In the genomic region with DNA sequence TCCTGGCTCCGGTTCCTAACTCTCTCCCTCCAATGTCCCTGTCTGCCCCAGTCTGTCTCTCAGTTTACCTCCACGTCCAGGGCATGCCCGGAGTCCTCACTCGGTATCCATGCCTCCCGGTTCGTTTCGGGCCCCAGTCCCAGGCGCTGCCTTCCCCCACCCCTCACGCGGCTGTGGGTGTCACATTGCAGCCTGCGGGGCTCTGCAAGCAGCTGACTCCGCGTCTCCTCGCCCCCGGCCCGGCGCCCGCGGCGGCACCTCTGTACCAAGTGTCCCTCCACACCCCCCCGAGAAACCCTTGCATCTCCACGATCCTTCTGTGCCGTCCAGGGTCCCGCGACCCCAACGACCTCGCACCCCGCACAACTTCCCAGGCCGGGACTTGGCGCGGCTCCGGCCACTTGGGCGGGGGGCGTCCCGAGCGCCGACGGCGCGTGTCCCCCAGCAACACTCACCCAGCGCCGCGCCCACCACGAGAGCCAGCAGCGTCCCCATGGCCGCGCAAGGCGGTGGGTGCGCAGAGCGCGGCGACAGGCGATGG, we compare ENCODE assay signal across 8 mouse cellular contexts. TPM values are rescaled to one million over a fixed set of nuclear protein-coding genes. Genes with fewer than 3 reads are reported as not detected.
DNase-seq lines count a peak whose midpoint lies in the region; ATAC-seq and TF ChIP-seq lines count a peak whose summit lies in the region.

No protein-coding gene starts in this region.

- peak; percentile 6; the same call in 1 of the 2 replicates for ATAC-seq in heart, embryonic 16.5 days (replicated peaks; ENCODE audit: extremely low read depth, insufficient read depth, low FRiP score)

- no peak for TF ChIP-seq CTCF in spleen, adult 2 months (IDR thresholded peaks at IDR 0.05; ENCODE audit: extremely low read depth, insufficient read depth, insufficient read length, insufficient replicate concordance)

- peaks cover 18% of the 10 kb centered on the region for H3K36me3 ChIP-seq in spleen, adult 2 months (ENCODE audit: control insufficient read depth, insufficient read depth, low read length)
- H3K36me3 ChIP-seq in heart, embryonic 16.5 days (ENCODE audit: control insufficient read depth, insufficient read depth) = peaks cover 23% of the 10 kb centered on the region
- peaks cover 33% of the 10 kb centered on the region for H3K36me3 ChIP-seq in midbrain, embryonic 10.5 days

- H3K27me3 ChIP-seq in spleen, adult 2 months (ENCODE audit: control insufficient read depth, insufficient read depth, low read length) = peaks cover 7% of the 10 kb centered on the region
- H3K27me3 ChIP-seq in heart, embryonic 16.5 days (ENCODE audit: control insufficient read depth, insufficient read depth, low read length) = peaks cover 20% of the 10 kb centered on the region
- peaks cover 56% of the 10 kb centered on the region for H3K27me3 ChIP-seq in midbrain, embryonic 10.5 days (ENCODE audit: low read depth, poor library complexity, severe bottlenecking)

- peak overlapping the region; percentile 47 for H3K4me3 ChIP-seq in spleen, adult 2 months (ENCODE audit: extremely low read depth, insufficient read depth, insufficient read length)
- peak overlapping the region; percentile 70 for H3K4me3 ChIP-seq in heart, embryonic 16.5 days (ENCODE audit: low read length)
- peak overlapping the region; percentile 63 for H3K4me3 ChIP-seq in midbrain, embryonic 10.5 days

- peak overlapping the region; percentile 100 for H3K4me2 ChIP-seq in heart, embryonic 16.5 days (ENCODE audit: low read depth, low read length)

- no peaks in the 10 kb centered on the region for H3K9me3 ChIP-seq in heart, embryonic 16.5 days (replicated peaks; ENCODE audit: control insufficient read depth, low read length)
- H3K9me3 ChIP-seq in midbrain, embryonic 10.5 days (replicated peaks) = no peaks in the 10 kb centered on the region

- 4% methylated on average over 53 of the region's 53 CpGs for WGBS in spleen, adult 2 months
- WGBS in heart, embryonic 16.5 days = 1% methylated on average over 53 of the region's 53 CpGs
- WGBS in midbrain, embryonic 10.5 days = 1% methylated on average over 53 of the region's 53 CpGs

- TF ChIP-seq POLR2A in spleen, adult 2 months (IDR thresholded peaks at IDR 0.05; ENCODE audit: low read depth, low read length) = no peak

- H3K9ac ChIP-seq in heart, embryonic 16.5 days (ENCODE audit: low read length) = peak overlapping the region; percentile 67

- H3K4me1 ChIP-seq in spleen, adult 2 months (ENCODE audit: control insufficient read depth, insufficient read depth, insufficient read length) = peaks cover 10% of the 10 kb centered on the region
- peaks cover 10% of the 10 kb centered on the region for H3K4me1 ChIP-seq in heart, embryonic 16.5 days (ENCODE audit: control insufficient read depth, insufficient read depth, low read length)
- peaks cover 16% of the 10 kb centered on the region for H3K4me1 ChIP-seq in midbrain, embryonic 10.5 days

- 0 out of 2 replicates have a peak overlapping the region, but pooled peaks have one; percentile 27 for H3K27ac ChIP-seq in spleen, adult 2 months (ENCODE audit: insufficient read depth, low read length)
- H3K27ac ChIP-seq in heart, embryonic 16.5 days (ENCODE audit: low read length) = no peak overlapping the region
- peak overlapping the region; percentile 42 for H3K27ac ChIP-seq in midbrain, embryonic 10.5 days (replicated peaks)

- peak; percentile 32 for DNase-seq in embryo, embryonic 11 days
- no peak for DNase-seq in embryo, embryonic 10 days (ENCODE audit: low spot score)
- DNase-seq in spleen, adult 2 months (ENCODE audit: low read depth in 1 of 2, low spot score in 2 of 2) = no peak
- DNase-seq in spleen, postnatal 14 days (ENCODE audit: low spot score in 2 of 2) = no peak
- peak; percentile 27 for DNase-seq in midbrain, embryonic 10.5 days (ENCODE audit: low spot score)
- no peak for DNase-seq in adrenal gland, adult 18-20 months (ENCODE audit: low spot score in 2 of 2)
- no peak for DNase-seq in adrenal gland, adult 2 months

RNA-seq across cellular contexts. Expression of gene Scn1b, which starts 0.5 kb away (rescaled TPM):
- polyA plus RNA-seq in spleen, adult 2 months (2012; rRNA removed) = 41.6 and 48.4 TPM in 2 replicates
- 2.8 and 3.5 TPM in 2 replicates for polyA plus RNA-seq in heart, embryonic 16.5 days (2015; fragmentation: Nextera tagmentation; extraction: Ambion mirVana)
- 0.55 and 0.80 TPM in 2 replicates for polyA plus RNA-seq in midbrain, embryonic 10.5 days (2016; fragmentation: Nextera tagmentation; extraction: Ambion mirVana)
- total RNA-seq in adrenal gland, adult 18-20 months (2021) = 10 to 100 TPM; 13.5 to 24.9 TPM
- 10 to 100 TPM; 10.8 to 27.8 TPM for total RNA-seq in adrenal gland, adult 2 months (2021)
- 30.5 and 61.1 TPM in 2 replicates for polyA plus RNA-seq in adrenal gland, adult 2 months (2012; rRNA removed)

RNA-seq across cellular contexts. Expression of gene Hpn, which starts 11.2 kb away (rescaled TPM):
- 22.1 and 26.8 TPM in 2 replicates for polyA plus RNA-seq in spleen, adult 2 months (2012; rRNA removed)
- polyA plus RNA-seq in heart, embryonic 16.5 days (2015; fragmentation: Nextera tagmentation; extraction: Ambion mirVana) = 2.6 and 3.1 TPM in 2 replicates
- polyA plus RNA-seq in midbrain, embryonic 10.5 days (2016; fragmentation: Nextera tagmentation; extraction: Ambion mirVana) = 1.00 and 1.5 TPM in 2 replicates
- 1 to 10 TPM; 1.2 to 1.4 TPM for total RNA-seq in adrenal gland, adult 18-20 months (2021)
- 1 to 10 TPM; 1.3 to 2.6 TPM for total RNA-seq in adrenal gland, adult 2 months (2021)
- polyA plus RNA-seq in adrenal gland, adult 2 months (2012; rRNA removed) = 1.2 and 2.4 TPM in 2 replicates

RNA-seq across cellular contexts. Expression of gene Gramd1a, which starts 29.4 kb away (rescaled TPM):
- 325 and 338 TPM in 2 replicates for polyA plus RNA-seq in spleen, adult 2 months (2012; rRNA removed)
- 53.1 and 58.0 TPM in 2 replicates for polyA plus RNA-seq in heart, embryonic 16.5 days (2015; fragmentation: Nextera tagmentation; extraction: Ambion mirVana)
- polyA plus RNA-seq in midbrain, embryonic 10.5 days (2016; fragmentation: Nextera tagmentation; extraction: Ambion mirVana) = 90.0 and 120 TPM in 2 replicates
- 10 to 100 TPM; 41.9 to 51.7 TPM for total RNA-seq in adrenal gland, adult 18-20 months (2021)
- total RNA-seq in adrenal gland, adult 2 months (2021) = 10 to 100 TPM; 38.5 to 50.1 TPM
- polyA plus RNA-seq in adrenal gland, adult 2 months (2012; rRNA removed) = 208 and 246 TPM in 2 replicates

RNA-seq across cellular contexts. Expression of gene Fxyd3, which starts 49.8 kb away (rescaled TPM):
- polyA plus RNA-seq in spleen, adult 2 months (2012; rRNA removed) = 0.94 and 1.8 TPM in 2 replicates
- polyA plus RNA-seq in heart, embryonic 16.5 days (2015; fragmentation: Nextera tagmentation; extraction: Ambion mirVana) = 8.0 and 10.1 TPM in 2 replicates
- polyA plus RNA-seq in midbrain, embryonic 10.5 days (2016; fragmentation: Nextera tagmentation; extraction: Ambion mirVana) = 3.0 and 3.4 TPM in 2 replicates
- 1 to 10 TPM; 1.4 to 4.4 TPM for total RNA-seq in adrenal gland, adult 18-20 months (2021)
- 1 to 10 TPM; 1.3 to 3.4 TPM for total RNA-seq in adrenal gland, adult 2 months (2021)
- 0.04 and 0.73 TPM in 2 replicates for polyA plus RNA-seq in adrenal gland, adult 2 months (2012; rRNA removed)

Comparison
In these comparisons a context has a peak if more than half of its experiments do, and no peak if none do; other contexts are left out.
1. DNase-seq: peak in embryo, embryonic 11 days (single experiment) and midbrain, embryonic 10.5 days (single experiment); none in embryo, embryonic 10 days (single experiment), spleen, adult 2 months (0 of 2), spleen, postnatal 14 days (0 of 2), adrenal gland, adult 18-20 months (0 of 2) and adrenal gland, adult 2 months (single experiment).
2. Peak in every context shown above with its lines, with median percentiles within 50 percentile points of each other: H3K4me3 ChIP-seq.